Mouse (Mus musculus) macrophage (primary cell): Measurements from ENCODE around the gene Cdh16. TPM values are rescaled to one million over a fixed set of nuclear protein-coding genes. Genes with fewer than 3 reads are reported as not detected.
"Not testable (repeated sequence)": the region's sequence is repeated elsewhere in the genome, so short reads cannot be mapped to it uniquely, and the experiment has no call there.

Source experiments
- H3K27ac ChIP-seq: fragments of 350-480 bp; formaldehyde crosslinking; 2 replicates; pipeline ENCODE4 v1.9.0; 2021
- H3K36me3 ChIP-seq: fragments of 350-480 bp; formaldehyde crosslinking; 2 replicates; pipeline ENCODE4 v1.9.0; 2021; ENCODE audit errors: inconsistent target
- H3K4me3 ChIP-seq: fragments of 350-480 bp; formaldehyde crosslinking; 2 replicates; pipeline ENCODE4 v1.9.0; 2021; ENCODE audit errors: inconsistent target
- H3K79me2 ChIP-seq: fragments of 350-480 bp; formaldehyde crosslinking; 2 replicates; pipeline ENCODE4 v1.9.0; 2021; ENCODE audit errors: inconsistent target
- WGBS: methylation state at CpG from one replicate; pipeline ENCODE4 v1.1.7; 2026; ENCODE audit warnings: inconsistent platforms; ENCODE audit not compliant: missing documents; 5-methylcytosine and 5-hydroxymethylcytosine counted together
- polyA plus RNA-seq: library from polyadenylated mRNA; stranded (reverse); fragments of 250-400 nt; gene quantifications from 3 replicates; pipeline ENCODE4 v1.2.4, GENCODE M21; 2018; ENCODE audit warnings: inconsistent platforms
- total RNA-seq, 78 experiments: library from RNA; depleted of rRNA; stranded (reverse); fragments of 250-400 nt; gene quantifications; 1 replicate in 9 of 78; 2 replicates in 24 of 78; 3 replicates in 43 of 78; 4 replicates in 2 of 78; pipeline ENCODE4 v1.2.4; 2018; ENCODE audit warnings: inconsistent platforms in 56 of 78

The Cdh16 gene
- total RNA-seq (2018; cell fraction: chromatin; rRNA removed), result not detected
- not detected for total RNA-seq (2018; cell fraction: cytosol; rRNA removed)
- total RNA-seq (2018; cell fraction: nucleus; rRNA removed), result not detected
- not detected in 3 replicates for polyA plus RNA-seq

DNA sequence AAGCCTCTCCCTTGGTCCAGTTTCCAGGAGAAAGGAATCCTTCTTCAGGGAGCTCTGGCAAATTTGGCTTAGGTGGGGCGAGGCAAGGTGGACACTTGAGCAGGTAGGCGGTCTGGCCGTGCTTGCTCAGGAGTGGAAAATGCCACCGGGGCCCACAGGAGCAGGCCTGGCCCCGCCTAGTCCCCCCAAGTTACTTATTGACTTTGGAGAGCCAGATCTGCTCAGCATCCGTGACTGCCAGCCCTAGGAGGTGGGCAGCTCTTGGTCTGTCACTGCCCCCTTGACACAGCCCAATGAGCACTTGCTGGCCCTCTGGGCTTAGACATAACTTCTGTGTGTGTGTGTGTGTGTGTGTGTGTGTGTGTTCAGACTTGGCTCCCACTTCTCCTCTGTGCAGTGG is at the start of gene Cdh16:
TSS of gene Cdh16 (minus strand) at position 236 of the 400 bp plus-strand sequence.
- H3K4me3 ChIP-seq, result no peak within 1 kb of the TSS
- no peak within 1 kb of the TSS for H3K27ac ChIP-seq
- no peaks in the 10 kb centered on the region for H3K79me2 ChIP-seq
- no peaks in the 10 kb centered on the region for H3K36me3 ChIP-seq
- WGBS, result 93% methylated on average over 6 of the region's 6 CpGs

DNA sequence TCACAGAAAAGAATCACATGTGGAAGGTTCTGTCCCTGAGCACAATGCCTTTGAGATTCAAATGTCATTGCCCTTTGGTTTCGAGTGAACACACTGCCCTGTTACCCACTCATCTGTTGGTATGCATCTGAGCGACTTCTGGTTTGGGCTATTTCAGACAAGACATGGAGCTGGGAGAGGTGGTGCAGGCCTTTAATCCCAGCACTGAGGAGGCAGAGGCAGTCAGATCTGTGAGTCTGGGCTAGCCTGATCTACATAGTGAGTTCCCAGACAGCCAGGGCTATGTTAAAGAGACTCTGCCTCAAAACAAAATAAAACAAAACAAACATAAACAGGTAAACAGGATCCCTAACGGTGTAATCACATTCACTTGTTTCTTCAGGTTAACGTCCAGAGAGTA is 31.4 kb upstream of the Cdh16 start:
- no peaks in the 10 kb centered on the region for H3K36me3 ChIP-seq

DNA sequence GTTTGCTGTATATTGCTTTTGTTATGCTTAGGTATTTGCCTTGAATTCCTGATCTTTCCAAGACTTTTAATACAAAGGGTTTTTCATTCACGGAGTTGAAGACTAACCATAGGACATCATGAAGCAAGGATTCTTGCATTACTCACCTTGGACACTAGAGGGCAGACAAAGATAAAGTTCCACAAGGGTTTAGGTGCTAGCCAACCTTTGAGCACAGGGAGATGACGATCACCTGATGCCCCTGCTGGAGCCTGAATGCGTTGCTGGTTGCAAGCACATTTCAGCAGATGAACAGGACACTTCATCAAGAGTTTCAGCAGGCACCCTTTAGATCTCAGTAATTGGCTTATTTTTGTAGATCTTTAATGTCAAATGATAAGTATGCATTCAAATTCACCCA is 30.8 kb upstream of the Cdh16 start:
- Histone ChIP-seq H3K27ac (no peak overlapping the region), H3K79me2 (no peaks in the 10 kb centered on the region), H3K36me3 (no peaks in the 10 kb centered on the region), H3K4me3 (no peak overlapping the region)
- 2% methylated on average over 3 of the region's 3 CpGs for WGBS

More for the DNA sequence above, 31.4 kb upstream of the Cdh16 start:
- no peaks in the 10 kb centered on the region for H3K79me2 ChIP-seq
- H3K27ac ChIP-seq, result no peak overlapping the region
- no peak overlapping the region for H3K4me3 ChIP-seq
- 76% methylated on average over 4 of the region's 4 CpGs for WGBS

DNA sequence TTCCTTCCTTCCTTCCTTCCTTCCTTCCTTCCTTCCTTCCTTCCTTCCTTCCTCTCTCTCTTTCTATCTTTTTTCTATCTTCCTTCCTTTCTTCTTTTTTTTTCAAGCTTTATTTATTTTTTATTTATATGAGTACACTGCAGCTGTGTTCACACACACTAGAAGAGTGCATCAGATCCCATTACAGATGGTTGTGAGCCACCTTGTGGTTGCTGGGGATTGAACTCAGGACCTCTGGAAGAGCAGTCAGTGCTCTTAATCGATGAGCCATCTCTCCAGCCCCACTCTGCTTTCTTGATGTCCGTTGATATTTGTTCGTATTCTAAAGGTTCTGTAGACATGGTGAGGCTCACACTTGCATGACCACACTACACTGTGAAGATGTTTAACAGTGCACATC is 20.0 kb upstream of the Cdh16 start:
- not testable (repeated sequence) for H3K36me3 ChIP-seq, H3K27ac ChIP-seq, H3K4me3 ChIP-seq
- WGBS, result 71% methylated on average over 3 of the region's 3 CpGs
- H3K79me2 ChIP-seq, result peaks cover 21% of the 10 kb centered on the region

DNA sequence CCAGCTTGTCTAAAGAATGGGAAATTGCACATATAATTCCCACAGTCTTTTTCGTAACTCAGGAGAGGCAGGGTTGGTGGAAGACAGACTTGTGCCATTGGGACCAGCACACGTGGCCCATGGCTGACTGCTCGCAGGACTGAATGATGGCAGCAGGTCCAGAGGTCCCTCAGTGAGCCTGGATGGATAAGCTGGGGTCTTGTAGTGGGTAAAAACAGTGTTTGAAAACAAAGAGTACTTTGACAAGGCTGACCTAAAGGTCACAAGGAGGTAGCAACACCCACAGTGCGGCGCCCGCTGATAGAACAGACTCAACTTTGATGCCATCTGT is 18.1 kb upstream of the Cdh16 start:
- 82% methylated on average over 6 of the region's 6 CpGs for WGBS
- H3K36me3 ChIP-seq, result 0 out of 2 replicates have a peak, but pooled peaks cover 13% of the 10 kb centered on the region
- H3K4me3 ChIP-seq, result peak overlapping the region; percentile 90
- peaks cover 21% of the 10 kb centered on the region for H3K79me2 ChIP-seq
- peak overlapping the region; percentile 82 for H3K27ac ChIP-seq

DNA sequence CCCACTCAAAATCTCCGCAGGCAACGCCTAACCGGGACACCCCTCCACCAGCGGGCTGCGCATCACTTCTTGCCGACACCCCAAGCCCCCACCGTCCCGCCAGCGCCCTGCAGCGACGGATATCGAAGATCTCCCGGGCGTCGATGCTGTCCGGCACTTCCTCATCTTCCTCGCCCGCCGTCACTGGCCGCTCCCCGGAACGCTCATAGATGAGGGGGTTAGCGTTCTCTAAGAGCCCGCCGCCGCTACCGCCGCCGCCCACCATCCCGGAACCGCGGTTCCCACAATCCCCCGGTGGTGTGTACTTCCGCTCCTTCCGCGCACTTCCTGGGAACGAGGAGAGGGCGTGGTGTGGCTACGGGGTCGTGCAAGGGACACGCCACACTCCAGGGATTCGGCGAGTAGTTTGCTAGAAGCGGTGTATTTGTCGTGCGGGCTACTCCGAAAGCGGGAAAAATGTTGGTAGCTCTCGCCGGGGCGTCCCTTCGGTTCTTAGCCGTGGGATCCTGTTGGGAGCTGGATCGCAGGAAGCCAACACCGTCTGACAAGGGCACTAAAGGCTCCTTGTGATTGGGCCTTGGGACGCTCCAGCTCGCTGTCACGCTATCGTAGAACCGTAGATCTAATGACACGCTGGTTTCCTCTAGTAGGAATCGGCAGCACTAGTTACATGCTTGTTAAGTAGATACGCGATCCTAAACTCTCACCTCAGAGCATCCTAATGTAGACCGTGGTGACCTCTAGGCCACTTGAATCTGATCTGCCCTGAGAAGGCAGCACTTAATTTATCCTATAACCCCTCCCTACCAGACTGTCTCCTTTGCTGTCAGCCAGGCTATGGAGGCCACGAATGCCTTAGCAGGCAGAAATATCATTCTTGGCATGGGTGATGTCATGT is 17.5 kb upstream of the Cdh16 start, which contains the start of gene Ciao2b:
TSS of gene Ciao2b (minus strand) at position 540 of the 898 bp plus-strand sequence.
- Histone ChIP-seq H3K36me3 (0 out of 2 replicates have a peak, but pooled peaks cover 13% of the 10 kb centered on the region), H3K4me3 (peak within 1 kb of the TSS; percentile 90), H3K79me2 (peaks cover 21% of the 10 kb centered on the region), H3K27ac (peak within 1 kb of the TSS; percentile 82)
- WGBS, result 1% methylated on average over 66 of the region's 66 CpGs

DNA sequence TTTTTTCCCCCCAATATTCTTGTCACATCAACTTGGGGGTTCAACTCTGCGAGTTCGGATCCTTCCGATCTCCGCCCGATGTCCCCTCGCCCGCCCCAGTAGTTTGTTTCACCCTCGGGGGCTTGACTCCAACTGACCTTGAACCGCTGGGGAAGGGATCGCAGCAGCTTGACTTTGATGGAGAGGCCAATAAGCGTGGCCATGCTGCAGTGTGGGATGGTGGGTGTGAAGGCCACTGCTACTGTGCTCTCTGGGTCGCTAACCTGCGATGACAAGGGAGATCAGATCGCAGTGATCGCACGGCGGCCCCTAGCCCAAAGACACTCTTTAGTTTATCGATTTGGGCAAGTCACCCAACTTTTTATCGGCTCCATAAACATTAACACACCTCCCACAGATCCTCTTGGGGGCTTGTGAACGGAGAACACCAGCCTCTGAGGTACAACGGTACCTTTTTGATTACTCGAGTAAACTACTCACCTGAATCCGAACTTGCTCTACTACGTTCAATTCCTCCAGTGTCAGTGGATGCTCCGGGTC is 16.7 kb upstream of the Cdh16 start:
- Histone ChIP-seq H3K27ac (peak overlapping the region; percentile 82), H3K36me3 (0 out of 2 replicates have a peak, but pooled peaks cover 13% of the 10 kb centered on the region)
- WGBS, result 26% methylated on average over 25 of the region's 25 CpGs

DNA sequence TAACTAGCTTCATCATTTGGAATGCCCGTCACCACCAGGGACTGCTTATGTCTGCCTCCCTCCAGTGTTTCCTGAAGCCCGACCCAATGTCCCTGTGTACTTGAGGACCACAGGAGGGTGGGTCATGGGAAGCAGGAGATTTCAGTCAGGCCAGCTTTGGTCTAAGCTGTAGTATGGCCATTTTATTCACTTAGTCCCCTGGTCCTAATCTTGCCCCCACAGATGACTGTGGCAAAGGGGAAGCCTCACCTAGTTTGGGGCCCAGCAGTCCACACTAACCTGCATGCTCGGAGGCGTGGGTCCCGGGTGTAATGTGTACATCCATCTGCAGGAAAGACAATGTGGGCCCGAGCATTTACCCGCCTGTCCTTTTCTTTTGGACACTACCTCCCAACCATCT is 16.0 kb upstream of the Cdh16 start:
- Histone ChIP-seq H3K36me3 (0 out of 2 replicates have a peak, but pooled peaks cover 13% of the 10 kb centered on the region), H3K4me3 (peak overlapping the region; percentile 90), H3K27ac (no peak overlapping the region), H3K79me2 (peaks cover 21% of the 10 kb centered on the region)
- 90% methylated on average over 7 of the region's 7 CpGs for WGBS

More for the DNA sequence above, 16.7 kb upstream of the Cdh16 start:
- peak overlapping the region; percentile 90 for H3K4me3 ChIP-seq
- H3K79me2 ChIP-seq, result peaks cover 21% of the 10 kb centered on the region

DNA sequence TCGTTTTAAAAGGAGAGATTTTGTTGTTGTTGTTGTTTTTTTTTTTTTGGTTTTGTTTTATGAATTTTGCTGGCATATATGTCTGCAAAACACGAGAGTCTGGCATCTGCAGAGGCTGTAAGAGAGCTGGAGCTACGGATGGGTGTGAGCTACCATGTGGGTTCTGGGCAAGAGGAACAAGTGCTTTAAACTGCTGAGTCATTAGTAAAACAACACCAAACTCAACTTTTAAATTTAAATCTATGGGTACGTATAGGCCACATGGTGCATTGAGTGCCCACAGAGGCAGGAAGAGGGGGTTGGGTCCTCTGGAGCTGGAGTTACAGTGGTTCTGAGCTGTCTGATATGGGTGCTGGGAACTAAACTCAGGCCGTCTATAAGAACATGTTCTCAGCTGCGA is 13.8 kb upstream of the Cdh16 start:
- 70% methylated on average over 6 of the region's 6 CpGs for WGBS
- no peak overlapping the region for H3K27ac ChIP-seq
- H3K79me2 ChIP-seq, result peaks cover 21% of the 10 kb centered on the region
- 0 out of 2 replicates have a peak, but pooled peaks cover 13% of the 10 kb centered on the region for H3K36me3 ChIP-seq
- no peak overlapping the region for H3K4me3 ChIP-seq

DNA sequence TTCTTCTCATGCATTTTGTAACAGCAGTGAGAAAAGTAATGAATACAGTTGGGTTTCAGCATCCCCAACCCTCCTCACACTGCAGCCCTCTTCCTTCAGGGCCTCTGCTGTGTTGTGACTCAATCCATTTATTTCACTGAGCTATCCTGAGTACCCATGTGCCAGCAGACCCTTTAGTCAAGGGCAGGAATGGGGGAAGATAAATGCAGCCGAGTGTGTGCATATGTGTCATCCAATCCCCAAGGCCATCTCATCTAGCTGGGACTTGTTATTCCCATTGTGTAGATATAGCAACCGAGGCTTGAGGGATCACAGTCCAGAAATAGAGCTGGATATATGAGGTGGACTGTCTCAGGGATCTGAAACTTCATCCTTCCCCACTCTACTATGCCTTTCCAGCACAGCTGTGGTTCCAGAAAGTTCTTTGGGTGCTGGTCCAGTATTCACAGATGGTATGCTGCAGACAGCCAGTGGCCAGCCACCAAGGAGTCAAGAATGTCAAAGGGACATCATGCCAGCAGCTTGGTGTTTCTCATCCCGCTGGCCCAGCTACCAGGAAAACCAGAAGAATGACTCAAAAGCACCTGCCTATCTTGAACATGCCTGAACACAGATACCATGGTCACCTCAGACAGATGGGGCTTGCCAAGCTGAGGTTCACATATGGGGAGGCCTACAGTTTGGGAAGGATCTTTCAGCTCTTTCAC is 11.0 kb upstream of the Cdh16 start:
- Histone ChIP-seq H3K36me3 (0 out of 2 replicates have a peak, but pooled peaks cover 13% of the 10 kb centered on the region), H3K4me3 (no peak overlapping the region), H3K27ac (no peak overlapping the region), H3K79me2 (peaks cover 4% of the 10 kb centered on the region)
- WGBS, result 95% methylated on average over 3 of the region's 3 CpGs

DNA sequence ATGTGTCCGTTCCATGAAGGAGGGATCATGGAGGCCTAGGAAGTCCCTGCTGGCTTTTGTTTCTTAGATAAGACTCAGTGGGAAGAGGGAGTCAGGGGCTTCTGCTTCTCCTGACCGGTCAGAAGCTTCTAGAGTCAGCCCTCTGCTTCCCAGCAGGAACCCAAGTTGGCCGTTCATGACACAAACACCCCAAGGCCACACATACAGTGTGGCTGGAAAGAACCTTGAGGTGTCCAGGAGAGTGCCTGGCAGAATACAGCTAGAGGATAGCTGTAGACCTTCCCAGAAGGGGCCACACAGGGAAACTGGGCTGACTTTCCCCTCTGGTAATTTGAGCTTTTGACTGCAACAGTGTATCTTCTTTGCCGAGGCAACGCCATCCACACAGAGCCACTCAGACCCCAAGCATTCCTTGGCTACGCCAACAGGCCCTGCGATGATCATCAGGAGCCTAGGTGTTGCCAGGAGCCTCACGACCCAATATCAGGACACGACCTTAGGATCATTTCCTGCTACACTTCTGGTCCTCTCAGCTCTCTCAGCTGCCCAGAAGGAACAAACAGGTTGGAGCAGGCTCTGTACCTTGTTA is 9.1 kb upstream of the Cdh16 start:
- no peaks in the 10 kb centered on the region for H3K79me2 ChIP-seq
- H3K27ac ChIP-seq, result no peak overlapping the region
- H3K36me3 ChIP-seq, result no peaks in the 10 kb centered on the region
- 91% methylated on average over 9 of the region's 9 CpGs for WGBS
- H3K4me3 ChIP-seq, result no peak overlapping the region

DNA sequence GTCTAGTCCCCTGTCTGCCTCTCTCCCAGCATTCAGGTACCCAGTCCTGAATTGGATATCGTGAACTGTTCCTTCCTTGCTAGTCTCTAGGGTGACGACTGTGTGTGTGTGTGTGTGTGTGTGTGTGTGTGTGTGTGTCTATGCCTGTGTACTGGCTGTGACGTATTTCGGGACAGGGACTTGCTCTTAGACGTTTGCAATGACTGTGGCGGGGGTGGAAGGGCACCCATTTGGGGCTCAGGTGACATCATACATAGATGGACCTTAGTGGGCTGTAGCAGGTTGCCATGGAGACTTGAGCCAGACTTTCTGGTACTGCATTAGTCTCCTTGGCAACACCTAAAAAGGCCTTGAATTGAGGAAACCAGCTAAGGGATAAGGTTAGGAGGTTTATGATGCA is 8.3 kb upstream of the Cdh16 start:
- 75% methylated on average over 5 of the region's 6 CpGs for WGBS
- no peaks in the 10 kb centered on the region for H3K36me3 ChIP-seq
- H3K4me3 ChIP-seq, result no peak overlapping the region
- H3K27ac ChIP-seq, result no peak overlapping the region
- H3K79me2 ChIP-seq, result no peaks in the 10 kb centered on the region

DNA sequence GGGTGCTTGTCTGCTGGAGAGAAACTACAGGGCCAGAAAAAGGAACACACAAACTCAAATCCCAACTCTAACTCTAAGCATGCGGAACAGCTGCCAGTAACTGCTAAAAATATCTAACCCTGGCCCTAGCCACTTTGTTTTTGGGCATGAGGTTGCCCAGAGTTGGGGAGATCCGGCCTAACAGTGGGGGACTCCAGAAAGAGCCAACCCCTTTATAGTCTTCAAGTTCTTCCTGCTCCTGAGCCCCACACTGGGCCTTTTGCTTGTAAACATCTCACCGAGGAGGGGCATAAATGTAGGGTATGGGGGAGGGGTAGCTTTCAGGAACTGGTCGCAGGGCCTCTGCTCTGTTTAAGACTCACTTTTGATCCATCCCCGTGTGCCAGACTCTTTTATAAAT is 7.8 kb upstream of the Cdh16 start:
- WGBS, result 14% methylated on average over 5 of the region's 5 CpGs
- Histone ChIP-seq H3K79me2 (no peaks in the 10 kb centered on the region), H3K4me3 (peak overlapping the region; percentile 12; the same call in 1 of the 2 replicates), H3K27ac (peak overlapping the region; percentile 21; the same call in 1 of the 2 replicates), H3K36me3 (no peaks in the 10 kb centered on the region)

DNA sequence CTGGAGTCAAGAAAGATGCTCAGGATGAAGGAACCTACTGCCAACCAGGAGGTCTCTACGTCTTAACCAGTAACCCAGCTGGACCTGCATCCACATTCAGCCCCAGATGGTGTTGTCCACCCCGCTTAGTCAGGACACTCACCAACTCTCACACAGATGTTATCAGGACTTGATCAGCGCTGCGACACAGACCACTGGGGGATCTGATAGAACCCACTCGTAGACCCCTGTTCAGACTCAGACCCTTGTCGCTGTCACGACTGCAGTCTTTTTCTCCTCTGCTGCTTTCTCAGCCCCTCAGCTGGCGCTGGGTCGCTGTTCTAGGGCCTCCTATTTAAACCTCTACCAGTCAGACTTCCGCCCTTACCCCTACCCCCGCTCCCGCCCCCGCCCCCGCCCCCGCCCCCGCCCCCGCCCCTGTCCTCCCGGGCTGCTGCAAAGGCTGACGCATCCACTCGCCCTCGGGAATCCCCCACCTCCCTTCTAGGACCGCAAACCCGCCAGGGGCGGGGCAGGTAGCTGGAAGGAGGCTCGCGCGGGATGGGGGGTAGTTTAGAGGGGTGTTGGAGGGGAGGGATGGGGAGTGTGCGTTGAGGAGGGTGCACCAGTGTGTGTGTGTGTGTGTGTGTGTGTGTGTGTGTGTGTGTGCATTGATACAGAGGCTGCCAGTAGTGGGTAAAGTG is 6.9 kb upstream of the Cdh16 start, which contains the start of gene Rrad:
TSS of gene Rrad (minus strand) at position 347 of the 683 bp plus-strand sequence.
- 8% methylated on average over 17 of the region's 28 CpGs for WGBS
- Histone ChIP-seq H3K36me3 (no peaks in the 10 kb centered on the region), H3K4me3 (peak within 1 kb of the TSS; percentile 13; the same call in 1 of the 2 replicates), H3K79me2 (no peaks in the 10 kb centered on the region), H3K27ac (peak within 1 kb of the TSS; percentile 21; the same call in 1 of the 2 replicates)
